Mouse (Mus musculus): ENCODE measurements around the gene Foxl1. TPM values are rescaled to one million over a fixed set of nuclear protein-coding genes. Genes with fewer than 3 reads are reported as not detected.

Gene Foxl1
- polyA plus RNA-seq (2015; fragmentation: Nextera tagmentation; extraction: Ambion mirVana), result 6.5 and 6.7 TPM in 2 replicates

DNA sequence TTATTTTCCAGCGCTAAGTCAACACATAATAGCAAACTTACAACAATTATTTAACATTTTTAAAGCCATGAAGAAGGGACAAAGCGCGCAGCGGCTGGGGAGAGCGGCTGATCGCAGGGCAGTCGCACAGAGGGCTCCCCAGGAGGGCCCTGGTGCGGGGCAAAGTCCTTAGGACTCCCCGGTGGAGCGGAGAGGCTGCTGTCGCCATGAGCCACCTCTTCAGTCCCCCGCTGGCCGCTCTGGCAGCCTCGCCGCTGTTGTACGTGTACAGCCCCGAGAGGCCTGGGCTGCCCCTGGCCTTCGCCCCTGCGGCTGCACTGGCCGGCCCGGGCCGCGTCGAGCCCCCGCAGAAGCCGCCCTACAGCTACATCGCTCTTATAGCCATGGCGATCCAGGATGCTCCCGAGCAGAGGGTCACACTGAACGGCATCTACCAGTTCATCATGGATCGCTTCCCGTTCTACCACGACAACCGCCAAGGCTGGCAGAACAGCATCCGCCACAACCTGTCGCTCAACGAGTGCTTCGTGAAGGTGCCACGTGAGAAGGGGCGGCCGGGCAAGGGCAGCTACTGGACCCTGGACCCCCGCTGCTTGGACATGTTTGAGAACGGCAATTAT lies at the start of gene Foxl1:
Foxl1 (plus strand) TSS at position 185 of the 620 bp plus-strand sequence.
- Histone ChIP-seq H3K27me3 (ENCODE audit: insufficient read depth, low read length) (peaks cover 42% of the 10 kb centered on the region), H3K4me1 (ENCODE audit: insufficient read depth, low read length) (peaks cover 64% of the 10 kb centered on the region), H3K4me2 (replicated peaks; ENCODE audit: low read depth, low read length) (peak within 1 kb of the TSS; percentile 69), H3K36me3 (ENCODE audit: insufficient read depth, low read length) (peaks cover 5% of the 10 kb centered on the region; the same call in 1 of the 2 replicates), H3K4me3 (ENCODE audit: low read length) (peak within 1 kb of the TSS; percentile 48), H3K9ac (replicated peaks; ENCODE audit: low read length) (peak within 1 kb of the TSS; percentile 68), H3K9me3 (ENCODE audit: low read length) (peaks cover 2% of the 10 kb centered on the region; the same call in 1 of the 2 replicates), H3K27ac (ENCODE audit: low read length) (peak within 1 kb of the TSS; percentile 95)
- 7% methylated on average over 43 of the region's 43 CpGs for WGBS
- ATAC-seq (ENCODE audit: low FRiP score, low TSS enrichment), result no peak

GRCm38 (mm10) chr8:121078721-121079120 lies 49.0 kb upstream of the Foxl1 start:
- H3K36me3 ChIP-seq (ENCODE audit: insufficient read depth, low read length), result no peaks in the 10 kb centered on the region
- 6% methylated on average over 14 of the region's 14 CpGs for WGBS
- peaks cover 13% of the 10 kb centered on the region for H3K4me1 ChIP-seq (ENCODE audit: insufficient read depth, low read length)
- H3K4me3 ChIP-seq (ENCODE audit: low read length), result no peak overlapping the region
- H3K27me3 ChIP-seq (ENCODE audit: insufficient read depth, low read length), result peaks cover 99% of the 10 kb centered on the region
- H3K4me2 ChIP-seq (replicated peaks; ENCODE audit: low read depth, low read length), result no peak overlapping the region
- no peak overlapping the region for H3K9ac ChIP-seq (replicated peaks; ENCODE audit: low read length)
- H3K9me3 ChIP-seq (ENCODE audit: low read length), result no peaks in the 10 kb centered on the region
- H3K27ac ChIP-seq (ENCODE audit: low read length), result no peak overlapping the region
- no peak for ATAC-seq (ENCODE audit: low FRiP score, low TSS enrichment)

GRCm38 (mm10) chr8:121079201-121079600 lies 48.5 kb upstream of the Foxl1 start:
- Histone ChIP-seq H3K4me3 (ENCODE audit: low read length) (no peak overlapping the region), H3K9me3 (ENCODE audit: low read length) (no peaks in the 10 kb centered on the region), H3K4me2 (replicated peaks; ENCODE audit: low read depth, low read length) (no peak overlapping the region), H3K9ac (replicated peaks; ENCODE audit: low read length) (no peak overlapping the region), H3K4me1 (ENCODE audit: insufficient read depth, low read length) (peaks cover 17% of the 10 kb centered on the region), H3K27me3 (ENCODE audit: insufficient read depth, low read length) (peaks cover 99% of the 10 kb centered on the region), H3K27ac (ENCODE audit: low read length) (no peak overlapping the region), H3K36me3 (ENCODE audit: insufficient read depth, low read length) (no peaks in the 10 kb centered on the region)
- 2% methylated on average over 7 of the region's 7 CpGs for WGBS
- ATAC-seq (ENCODE audit: low FRiP score, low TSS enrichment), result no peak

- 4% methylated on average over 12 of the region's 12 CpGs for WGBS
- H3K9me3 ChIP-seq (ENCODE audit: low read length), result no peaks in the 10 kb centered on the region
- H3K4me1 ChIP-seq (ENCODE audit: insufficient read depth, low read length), result peaks cover 25% of the 10 kb centered on the region
- no peak overlapping the region for H3K27ac ChIP-seq (ENCODE audit: low read length)
- peaks cover 99% of the 10 kb centered on the region for H3K27me3 ChIP-seq (ENCODE audit: insufficient read depth, low read length)
- no peak overlapping the region for H3K4me3 ChIP-seq (ENCODE audit: low read length)
- no peak overlapping the region for H3K4me2 ChIP-seq (replicated peaks; ENCODE audit: low read depth, low read length)
- no peak for ATAC-seq (ENCODE audit: low FRiP score, low TSS enrichment)
- no peak overlapping the region for H3K9ac ChIP-seq (replicated peaks; ENCODE audit: low read length)
- H3K36me3 ChIP-seq (ENCODE audit: insufficient read depth, low read length), result no peaks in the 10 kb centered on the region
These were observed 47.8 kb upstream of the Foxl1 start for GRCm38 (mm10) chr8:121079944-121080343.

DNA sequence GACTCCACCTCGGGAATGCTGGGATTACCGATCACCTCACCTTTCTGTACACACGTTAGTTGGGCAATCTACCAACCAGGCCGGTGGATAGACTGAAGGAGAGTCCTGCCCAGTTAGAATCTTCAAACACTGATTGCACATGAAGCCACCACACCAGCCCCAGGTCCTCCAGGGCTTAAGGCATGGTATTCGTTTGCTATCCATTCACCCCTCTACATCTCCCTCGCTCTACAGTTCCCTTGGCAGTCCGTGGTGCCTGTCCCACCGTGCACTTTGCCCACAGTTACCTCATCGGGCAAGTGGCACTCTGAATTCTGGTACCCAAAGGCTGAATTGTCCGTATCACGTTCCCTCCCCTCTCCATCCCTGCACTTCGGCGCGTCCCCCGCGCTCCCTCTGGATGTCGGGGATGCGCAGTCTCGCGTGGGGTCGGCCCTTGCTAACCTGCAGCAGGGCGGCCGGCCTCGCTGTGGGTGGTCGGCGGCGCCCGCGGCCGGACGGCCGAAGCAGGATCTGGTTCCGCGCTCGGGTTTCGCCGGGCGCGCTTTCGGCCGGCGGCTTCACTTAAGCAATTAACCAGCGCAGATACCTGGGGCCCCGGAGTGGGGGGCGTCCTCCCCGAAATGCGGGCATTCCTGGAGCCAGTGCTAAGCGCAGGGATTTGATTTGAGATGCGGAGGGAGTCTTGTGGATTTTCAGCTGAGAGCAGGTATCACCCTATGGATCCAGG lies 47.2 kb upstream of the Foxl1 start:
- no peak overlapping the region for H3K9ac ChIP-seq (replicated peaks; ENCODE audit: low read length)
- H3K27ac ChIP-seq (ENCODE audit: low read length), result no peak overlapping the region
- no peaks in the 10 kb centered on the region for H3K36me3 ChIP-seq (ENCODE audit: insufficient read depth, low read length)
- no peaks in the 10 kb centered on the region for H3K9me3 ChIP-seq (ENCODE audit: low read length)
- peak overlapping the region; percentile 14 for H3K4me3 ChIP-seq (ENCODE audit: low read length)
- no peak overlapping the region for H3K4me2 ChIP-seq (replicated peaks; ENCODE audit: low read depth, low read length)
- no peak for ATAC-seq (ENCODE audit: low FRiP score, low TSS enrichment)
- peaks cover 27% of the 10 kb centered on the region for H3K4me1 ChIP-seq (ENCODE audit: insufficient read depth, low read length)
- WGBS, result under 1% methylated on average over 49 of the region's 49 CpGs
- H3K27me3 ChIP-seq (ENCODE audit: insufficient read depth, low read length), result peaks cover 99% of the 10 kb centered on the region

DNA sequence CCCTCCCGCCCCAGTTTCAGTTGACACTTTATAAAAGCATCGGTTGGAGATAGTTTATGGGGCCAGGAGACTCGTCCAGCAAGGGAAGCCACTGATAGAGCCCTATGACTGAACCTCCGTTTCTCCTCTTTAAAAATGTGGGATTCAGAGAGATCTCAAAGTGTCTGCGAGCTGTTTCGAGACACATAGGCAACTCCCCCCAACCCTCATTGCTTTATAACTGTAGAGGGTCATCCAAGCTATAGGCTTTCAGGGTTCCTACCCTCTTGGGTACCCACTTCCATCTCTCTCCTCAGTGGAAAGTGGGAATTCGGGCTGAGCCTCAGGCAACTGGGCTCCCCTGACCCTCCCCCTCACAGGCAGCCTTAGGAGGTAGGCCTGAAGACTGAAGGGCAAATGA lies 46.3 kb upstream of the Foxl1 start:
- no peak for ATAC-seq (ENCODE audit: low FRiP score, low TSS enrichment)

DNA sequence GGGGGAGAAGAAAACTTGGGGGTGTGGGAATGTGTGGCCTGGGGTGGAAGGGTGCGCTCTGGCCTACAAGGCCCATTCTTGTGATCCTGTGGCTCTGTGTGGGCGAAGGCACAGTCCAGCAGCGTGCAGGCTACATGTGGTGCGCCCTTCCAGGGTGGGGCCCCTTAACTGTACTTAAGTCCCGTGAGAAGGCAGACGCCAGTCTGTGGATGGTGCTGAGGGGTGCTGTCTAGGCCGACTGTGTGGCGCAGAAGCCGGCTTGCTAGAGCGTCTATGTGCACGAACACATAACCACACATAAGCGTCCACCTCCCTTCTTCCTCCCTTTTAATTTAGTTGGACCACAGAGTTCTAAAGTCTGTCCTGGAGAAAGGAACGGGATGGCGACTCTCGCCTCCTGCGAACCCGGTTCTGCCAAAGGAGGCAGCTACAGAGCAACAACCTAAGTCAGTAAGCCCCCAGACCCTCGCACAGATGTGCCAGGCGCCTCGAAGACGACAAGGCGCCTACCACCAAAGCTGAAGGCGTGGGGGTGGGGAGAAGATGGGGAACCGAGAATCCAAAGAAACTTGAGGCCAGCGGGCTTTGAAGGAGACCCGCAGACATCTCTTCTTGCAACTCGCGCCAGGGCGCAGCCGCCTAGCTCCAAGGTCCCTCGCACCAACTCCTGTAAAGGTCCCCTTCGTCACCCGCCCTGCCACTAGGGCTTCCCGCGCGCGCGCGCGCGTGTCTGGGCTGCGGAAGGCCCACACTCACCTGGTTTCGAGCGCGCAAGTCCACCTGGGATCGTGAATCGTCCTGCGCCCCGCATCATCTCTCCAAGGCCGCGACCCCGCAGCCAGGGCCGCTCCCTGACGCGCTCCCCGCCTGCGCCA lies 45.3 kb upstream of the Foxl1 start:
- ATAC-seq (ENCODE audit: low FRiP score, low TSS enrichment), result no peak
- peak overlapping the region; percentile 77 for H3K4me2 ChIP-seq (replicated peaks; ENCODE audit: low read depth, low read length)
- H3K27me3 ChIP-seq (ENCODE audit: insufficient read depth, low read length), result peaks cover 99% of the 10 kb centered on the region
- no peaks in the 10 kb centered on the region for H3K9me3 ChIP-seq (ENCODE audit: low read length)
- no peaks in the 10 kb centered on the region for H3K36me3 ChIP-seq (ENCODE audit: insufficient read depth, low read length)
- no peak overlapping the region for H3K9ac ChIP-seq (replicated peaks; ENCODE audit: low read length)
- 2% methylated on average over 57 of the region's 57 CpGs for WGBS
- peak overlapping the region; percentile 50 for H3K4me3 ChIP-seq (ENCODE audit: low read length)
- H3K27ac ChIP-seq (ENCODE audit: low read length), result no peak overlapping the region
- peaks cover 27% of the 10 kb centered on the region for H3K4me1 ChIP-seq (ENCODE audit: insufficient read depth, low read length)

More for the DNA sequence above, 46.3 kb upstream of the Foxl1 start:
- 3% methylated on average over 7 of the region's 7 CpGs for WGBS
- Histone ChIP-seq H3K36me3 (ENCODE audit: insufficient read depth, low read length) (no peaks in the 10 kb centered on the region), H3K9ac (replicated peaks; ENCODE audit: low read length) (no peak overlapping the region), H3K4me2 (replicated peaks; ENCODE audit: low read depth, low read length) (no peak overlapping the region), H3K4me1 (ENCODE audit: insufficient read depth, low read length) (peaks cover 27% of the 10 kb centered on the region), H3K4me3 (ENCODE audit: low read length) (no peak overlapping the region), H3K27me3 (ENCODE audit: insufficient read depth, low read length) (peaks cover 99% of the 10 kb centered on the region), H3K9me3 (ENCODE audit: low read length) (no peaks in the 10 kb centered on the region), H3K27ac (ENCODE audit: low read length) (no peak overlapping the region)

GRCm38 (mm10) chr8:121083093-121083935 lies 44.4 kb upstream of the Foxl1 start:
- peak; percentile 86 for ATAC-seq (ENCODE audit: low FRiP score, low TSS enrichment)
- Histone ChIP-seq H3K4me2 (replicated peaks; ENCODE audit: low read depth, low read length) (peak overlapping the region; percentile 77), H3K9ac (replicated peaks; ENCODE audit: low read length) (peak overlapping the region; percentile 10; the same call in 1 of the 2 replicates), H3K9me3 (ENCODE audit: low read length) (no peaks in the 10 kb centered on the region), H3K27me3 (ENCODE audit: insufficient read depth, low read length) (peaks cover 100% of the 10 kb centered on the region), H3K36me3 (ENCODE audit: insufficient read depth, low read length) (no peaks in the 10 kb centered on the region), H3K27ac (ENCODE audit: low read length) (no peak overlapping the region), H3K4me1 (ENCODE audit: insufficient read depth, low read length) (peaks cover 27% of the 10 kb centered on the region), H3K4me3 (ENCODE audit: low read length) (peak overlapping the region; percentile 50)
- under 1% methylated on average over 89 of the region's 89 CpGs for WGBS

DNA sequence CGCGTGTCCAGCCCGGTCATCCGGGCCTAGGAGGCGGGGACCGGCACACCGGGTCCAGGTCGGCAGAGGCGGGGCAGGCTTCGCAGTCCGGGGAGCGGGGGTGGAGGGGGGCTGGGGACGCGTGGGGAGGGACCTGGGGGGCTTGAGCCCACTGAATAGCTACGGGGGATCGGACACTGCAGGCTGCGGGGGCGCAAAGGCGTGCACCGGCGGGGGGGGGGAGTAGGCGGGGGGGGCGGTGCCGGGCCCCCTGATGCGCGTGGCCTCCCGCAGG lies 43.9 kb upstream of the Foxl1 start:
- H3K27me3 ChIP-seq (ENCODE audit: insufficient read depth, low read length), result peaks cover 100% of the 10 kb centered on the region
- H3K9me3 ChIP-seq (ENCODE audit: low read length), result no peaks in the 10 kb centered on the region
- no peaks in the 10 kb centered on the region for H3K36me3 ChIP-seq (ENCODE audit: insufficient read depth, low read length)
- H3K27ac ChIP-seq (ENCODE audit: low read length), result no peak overlapping the region
- peak overlapping the region; percentile 77 for H3K4me2 ChIP-seq (replicated peaks; ENCODE audit: low read depth, low read length)
- peak overlapping the region; percentile 10; the same call in 1 of the 2 replicates for H3K9ac ChIP-seq (replicated peaks; ENCODE audit: low read length)
- peak overlapping the region; percentile 50 for H3K4me3 ChIP-seq (ENCODE audit: low read length)
- ATAC-seq (ENCODE audit: low FRiP score, low TSS enrichment), result peak; percentile 44; the same call in 1 of the 2 replicates
- peaks cover 27% of the 10 kb centered on the region for H3K4me1 ChIP-seq (ENCODE audit: insufficient read depth, low read length)
- WGBS, result under 1% methylated on average over 15 of the region's 27 CpGs

All from kidney, embryonic 16.5 days (tissue).